14 mouse cellular contexts compared by ENCODE assay signal in the genomic region with DNA sequence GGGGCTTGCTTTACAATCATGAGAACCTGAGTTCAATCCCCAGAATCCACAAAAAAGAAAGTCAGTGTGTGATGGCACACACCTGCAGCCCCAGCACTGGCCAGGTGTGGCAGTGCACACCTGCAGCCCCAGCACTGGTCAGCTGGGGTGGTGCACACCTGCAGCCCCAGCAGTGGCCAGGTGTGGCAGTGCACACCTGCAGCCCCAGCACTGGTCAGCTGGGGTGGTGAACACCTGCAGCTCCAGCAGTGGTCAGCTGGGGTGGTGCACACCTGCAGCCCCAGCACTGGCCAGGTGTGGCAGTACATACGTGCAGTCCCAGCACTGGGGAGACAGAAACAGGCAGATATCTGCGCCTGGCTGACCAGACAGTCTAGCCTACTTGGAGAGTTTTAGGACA. TPM values are rescaled to one million over a fixed set of nuclear protein-coding genes. Genes with fewer than 3 reads are reported as not detected.
DNase-seq lines count a peak whose midpoint lies in the region; ATAC-seq and TF ChIP-seq lines count a peak whose summit lies in the region.
"Had no signal": no experiment of that assay in that cellular context is flagged by ENCODE, and none has a peak within 500 bp of the region (broad histone marks: within the 10 kb centered on the region; RNA-seq: fewer than 3 reads in every experiment).

No protein-coding gene starts in this region.

- no peaks in the 10 kb centered on the region for H3K9me3 ChIP-seq in hindbrain, embryonic 14.5 days (ENCODE audit: control insufficient read depth, low read length)
- H3K9me3 ChIP-seq in hindbrain, embryonic 11.5 days (ENCODE audit: control insufficient read depth, low read length), result no peaks in the 10 kb centered on the region
- H3K9me3 ChIP-seq in midbrain, postnatal 0 days (ENCODE audit: low read length), result no peaks in the 10 kb centered on the region
- H3K9me3 ChIP-seq in midbrain, embryonic 14.5 days (ENCODE audit: control insufficient read depth, low read length), result no peaks in the 10 kb centered on the region
- H3K9me3 ChIP-seq in stomach, postnatal 0 days (ENCODE audit: control insufficient read depth, low read length), result no peaks in the 10 kb centered on the region
- H3K9me3 ChIP-seq: limb, embryonic 13.5 days had no signal

- intact Hi-C loops in gastrocnemius, postnatal 14 days (cut with DNase I; ENCODE audit: low total_unique reads), result no loop called here

- no peak overlapping the region for H3K4me2 ChIP-seq in hindbrain, embryonic 14.5 days (replicated peaks)
- no peak overlapping the region for H3K4me2 ChIP-seq in hindbrain, embryonic 11.5 days (replicated peaks; ENCODE audit: low read depth, low read length)
- H3K4me2 ChIP-seq in midbrain, postnatal 0 days (ENCODE audit: low read depth, low read length, poor library complexity, severe bottlenecking), result no peak overlapping the region
- no peak overlapping the region for H3K4me2 ChIP-seq in midbrain, embryonic 14.5 days (ENCODE audit: low read length)
- H3K4me2 ChIP-seq in stomach, postnatal 0 days (replicated peaks; ENCODE audit: low read depth), result no peak overlapping the region
- H3K4me2 ChIP-seq: limb, embryonic 13.5 days had no signal

- no peak overlapping the region for H3K27ac ChIP-seq in hindbrain, embryonic 14.5 days
- no peak overlapping the region for H3K27ac ChIP-seq in hindbrain, embryonic 11.5 days (ENCODE audit: low read depth, low read length)
- H3K27ac ChIP-seq in midbrain, postnatal 0 days (ENCODE audit: low read depth, low read length), result no peak overlapping the region
- H3K27ac ChIP-seq in midbrain, embryonic 14.5 days (replicated peaks; ENCODE audit: low read depth, low read length), result no peak overlapping the region
- no peak overlapping the region for H3K27ac ChIP-seq in stomach, postnatal 0 days (replicated peaks)
- H3K27ac ChIP-seq: limb, embryonic 13.5 days had no signal

- peaks cover 11% of the 10 kb centered on the region for H3K4me1 ChIP-seq in hindbrain, embryonic 14.5 days (replicated peaks; ENCODE audit: control insufficient read depth, insufficient read depth, low read length)
- H3K4me1 ChIP-seq in hindbrain, embryonic 11.5 days (replicated peaks; ENCODE audit: control insufficient read depth, insufficient read depth, low read length), result no peaks in the 10 kb centered on the region
- 0 out of 2 replicates have a peak, but pooled peaks cover 8% of the 10 kb centered on the region for H3K4me1 ChIP-seq in midbrain, postnatal 0 days (ENCODE audit: insufficient read depth, low read length)
- peaks cover 12% of the 10 kb centered on the region; the same call in 1 of the 2 replicates for H3K4me1 ChIP-seq in midbrain, embryonic 14.5 days (ENCODE audit: control insufficient read depth, insufficient read depth, low read length)
- H3K4me1 ChIP-seq in stomach, postnatal 0 days (replicated peaks; ENCODE audit: control insufficient read depth, insufficient read depth), result no peaks in the 10 kb centered on the region

- no peak for TF ChIP-seq EP300 in stomach, postnatal 0 days (optimal IDR thresholded peaks at IDR 0.05)

- peak; percentile 30 for TF ChIP-seq CTCF in midbrain, postnatal 0 days (IDR thresholded peaks at IDR 0.05)
- peak; percentile 62 for TF ChIP-seq CTCF in stomach, postnatal 0 days (IDR thresholded peaks at IDR 0.05; ENCODE audit: low read depth)

- ATAC-seq in hindbrain, embryonic 14.5 days (ENCODE audit: low FRiP score), result peak; percentile 24; the same call in 1 of the 2 replicates
- no peak for ATAC-seq in hindbrain, embryonic 11.5 days (ENCODE audit: low FRiP score)
- ATAC-seq in midbrain, postnatal 0 days (ENCODE audit: low FRiP score), result peak; percentile 63; the same call in 1 of the 2 replicates
- no peak for ATAC-seq in midbrain, embryonic 14.5 days (ENCODE audit: low FRiP score, low TSS enrichment)
- ATAC-seq in stomach, postnatal 0 days (ENCODE audit: low FRiP score, low TSS enrichment), result peak; percentile 97

- no peak for DNase-seq in hindbrain, embryonic 14.5 days (ENCODE audit: low spot score)
- no peak for DNase-seq in hindbrain, embryonic 11.5 days (ENCODE audit: low spot score)
- DNase-seq in midbrain, postnatal 0 days (ENCODE audit: low spot score), result no peak
- DNase-seq in midbrain, embryonic 14.5 days, result no peak
- DNase-seq in kidney, postnatal 25 days, result peak; percentile 12 to 65
- DNase-seq in stomach, postnatal 0 days (ENCODE audit: low spot score), result peak; percentile 67
- DNase-seq in gastrocnemius, postnatal 14 days, result no peak
- DNase-seq in frontal cortex, adult 2 months (ENCODE audit: extremely low spot score in 1 of 2, low spot score in 1 of 2), result no peak
- DNase-seq: B cell, adult 2 months; heart, postnatal 36 days; layer of hippocampus, adult 9-11 months; thymus, postnatal 14 days had no signal

- no peak overlapping the region for H3K9ac ChIP-seq in hindbrain, embryonic 14.5 days
- H3K9ac ChIP-seq in hindbrain, embryonic 11.5 days (ENCODE audit: low read depth, low read length), result no peak overlapping the region
- H3K9ac ChIP-seq in midbrain, postnatal 0 days (replicated peaks; ENCODE audit: low read length, poor library complexity, severe bottlenecking), result no peak overlapping the region
- H3K9ac ChIP-seq in midbrain, embryonic 14.5 days (replicated peaks; ENCODE audit: low read length), result no peak overlapping the region
- no peak overlapping the region for H3K9ac ChIP-seq in stomach, postnatal 0 days (ENCODE audit: low read length)
- H3K9ac ChIP-seq: limb, embryonic 13.5 days had no signal

- WGBS in hindbrain, embryonic 14.5 days, result 69% methylated on average over 2 of the region's 2 CpGs
- 56% methylated on average over 2 of the region's 2 CpGs for WGBS in hindbrain, embryonic 11.5 days
- WGBS in midbrain, postnatal 0 days, result 92% methylated on average over 2 of the region's 2 CpGs
- 81% methylated on average over 2 of the region's 2 CpGs for WGBS in midbrain, embryonic 14.5 days
- WGBS in stomach, postnatal 0 days, result 45% methylated on average over 2 of the region's 2 CpGs

- H3K27me3 ChIP-seq in hindbrain, embryonic 14.5 days (ENCODE audit: control insufficient read depth, insufficient read depth, low read length), result no peaks in the 10 kb centered on the region
- H3K27me3 ChIP-seq in hindbrain, embryonic 11.5 days (ENCODE audit: control insufficient read depth, insufficient read depth, low read length), result no peaks in the 10 kb centered on the region
- H3K27me3 ChIP-seq in midbrain, postnatal 0 days (ENCODE audit: insufficient read depth, low read length), result no peaks in the 10 kb centered on the region
- no peaks in the 10 kb centered on the region for H3K27me3 ChIP-seq in midbrain, embryonic 14.5 days (ENCODE audit: control insufficient read depth, insufficient read depth, low read length)
- no peaks in the 10 kb centered on the region for H3K27me3 ChIP-seq in stomach, postnatal 0 days (ENCODE audit: control insufficient read depth, insufficient read depth, low read length)

- H3K4me3 ChIP-seq in hindbrain, embryonic 14.5 days (replicated peaks; ENCODE audit: low read length), result no peak overlapping the region
- H3K4me3 ChIP-seq in hindbrain, embryonic 11.5 days (ENCODE audit: low read depth, low read length), result no peak overlapping the region
- H3K4me3 ChIP-seq in midbrain, postnatal 0 days (ENCODE audit: low read depth, low read length), result no peak overlapping the region
- H3K4me3 ChIP-seq in midbrain, embryonic 14.5 days (replicated peaks; ENCODE audit: low read depth, low read length), result no peak overlapping the region
- no peak overlapping the region for H3K4me3 ChIP-seq in stomach, postnatal 0 days (ENCODE audit: low read depth, low read length)
- H3K4me3 ChIP-seq: limb, embryonic 13.5 days had no signal

- no peaks in the 10 kb centered on the region for H3K36me3 ChIP-seq in hindbrain, embryonic 14.5 days (replicated peaks; ENCODE audit: control insufficient read depth, insufficient read depth)
- H3K36me3 ChIP-seq in hindbrain, embryonic 11.5 days (ENCODE audit: control insufficient read depth, insufficient read depth, low read length), result no peaks in the 10 kb centered on the region
- H3K36me3 ChIP-seq in midbrain, postnatal 0 days (ENCODE audit: insufficient read depth, low read length), result no peaks in the 10 kb centered on the region
- H3K36me3 ChIP-seq in midbrain, embryonic 14.5 days (ENCODE audit: control insufficient read depth, insufficient read depth, low read length), result no peaks in the 10 kb centered on the region
- no peaks in the 10 kb centered on the region for H3K36me3 ChIP-seq in stomach, postnatal 0 days (ENCODE audit: control insufficient read depth, insufficient read depth, low read length)
- H3K36me3 ChIP-seq: limb, embryonic 13.5 days had no signal

RNA-seq across cellular contexts. Expression of gene D430041D05Rik, which starts 32.8 kb away (rescaled TPM):
- polyA plus RNA-seq in hindbrain, embryonic 14.5 days (2014; fragmentation: Nextera tagmentation; extraction: Ambion mirVana), result 13.4 and 14.5 TPM in 2 replicates
- 2.7 and 3.6 TPM in 2 replicates for polyA plus RNA-seq in hindbrain, embryonic 11.5 days (2014; fragmentation: Nextera tagmentation; extraction: Ambion mirVana)
- 47.6 and 48.0 TPM in 2 replicates for total RNA-seq in midbrain, postnatal 0 days (2014; rRNA removed)
- polyA plus RNA-seq in midbrain, postnatal 0 days (2015; fragmentation: Nextera tagmentation; extraction: Ambion mirVana), result 6.6 and 7.9 TPM in 2 replicates
- polyA plus RNA-seq in midbrain, embryonic 14.5 days (2014; fragmentation: Nextera tagmentation; extraction: Ambion mirVana), result 12.0 and 12.8 TPM in 2 replicates
- 0.06 and 0.08 TPM in 2 replicates for polyA plus RNA-seq in stomach, postnatal 0 days (2015; fragmentation: Nextera tagmentation; extraction: Ambion mirVana)
- 1 to 10 TPM; 1.0 to 1.5 TPM for total RNA-seq in gastrocnemius, postnatal 14 days (2021)
- 28.6 and 29.4 TPM in 2 replicates for polyA plus RNA-seq in frontal cortex, adult 2 months (2012; rRNA removed)
- total RNA-seq: common myeloid progenitor, adult 5-6 weeks had no signal

Comparison
In these comparisons a context has a peak if more than half of its experiments do, and no peak if none do; other contexts are left out.
1. ATAC-seq: peak in hindbrain, embryonic 14.5 days (single experiment), midbrain, postnatal 0 days (single experiment) and stomach, postnatal 0 days (single experiment); none in hindbrain, embryonic 11.5 days (single experiment) and midbrain, embryonic 14.5 days (single experiment).
2. DNase-seq: peak in kidney, postnatal 25 days (2 of 2) and stomach, postnatal 0 days (single experiment); none in hindbrain, embryonic 14.5 days (single experiment), hindbrain, embryonic 11.5 days (single experiment), midbrain, postnatal 0 days (single experiment), midbrain, embryonic 14.5 days (single experiment), gastrocnemius, postnatal 14 days (single experiment) and frontal cortex, adult 2 months (0 of 2).